Mouse (Mus musculus) urinary bladder, adult 2 months (tissue): ENCODE measurements around the gene Pepd. TPM values are rescaled to one million over a fixed set of nuclear protein-coding genes. Genes with fewer than 3 reads are reported as not detected.

Experiments used
- DNase-seq: peaks from one replicate; pipeline ENCODE4 v3.0.0; 2022; ENCODE audit warnings: low spot score
- polyA plus RNA-seq: library from polyadenylated mRNA; depleted of rRNA; stranded (reverse); fragments of >200 nt; gene quantifications from 2 replicates; pipeline ENCODE4 v1.2.3, GENCODE M21; 2012; rRNA removed

Pepd gene
- 53.7 and 63.9 TPM in 2 replicates for polyA plus RNA-seq

- peak; percentile 70 for DNase-seq
Observed at GRCm38 (mm10) chr7:34911919-34912897, at the start of gene Pepd. Pepd (plus strand) TSS chr7:34912379.

- no peak for DNase-seq
Observed at GRCm38 (mm10) chr7:34867289-34867688, 44.9 kb upstream of the Pepd start.

- no peak for DNase-seq
Observed at GRCm38 (mm10) chr7:34869693-34870092, 42.5 kb upstream of the Pepd start.

GRCm38 (mm10) chr7:34876787-34877186 lies 35.4 kb upstream of the Pepd start:
- DNase-seq, result no peak

GRCm38 (mm10) chr7:34877820-34878219 lies 34.4 kb upstream of the Pepd start:
- DNase-seq, result no peak

- no peak for DNase-seq
Observed at GRCm38 (mm10) chr7:34888441-34888840, 23.7 kb upstream of the Pepd start.

GRCm38 (mm10) chr7:34888891-34889290 lies 23.3 kb upstream of the Pepd start:
- DNase-seq, result no peak

- DNase-seq, result no peak
Observed at GRCm38 (mm10) chr7:34892845-34893244, 19.3 kb upstream of the Pepd start.

- no peak for DNase-seq
Observed at GRCm38 (mm10) chr7:34896461-34896860, 15.7 kb upstream of the Pepd start.

- DNase-seq, result no peak
Observed at GRCm38 (mm10) chr7:34897058-34897457, 15.1 kb upstream of the Pepd start.

- DNase-seq, result no peak
Observed at GRCm38 (mm10) chr7:34910096-34911066, 1.8 kb upstream of the Pepd start.

GRCm38 (mm10) chr7:34913956-34914355 lies 1.8 kb downstream of the Pepd start:
- no peak for DNase-seq

- DNase-seq, result no peak
Observed at GRCm38 (mm10) chr7:34915555-34915954, 3.4 kb downstream of the Pepd start.

- no peak for DNase-seq
Observed at GRCm38 (mm10) chr7:34917558-34917957, 5.4 kb downstream of the Pepd start.

- no peak for DNase-seq
Observed at GRCm38 (mm10) chr7:34917998-34918397, 5.8 kb downstream of the Pepd start.

GRCm38 (mm10) chr7:34918416-34918815 lies 6.2 kb downstream of the Pepd start:
- no peak for DNase-seq

GRCm38 (mm10) chr7:34919054-34919453 lies 6.9 kb downstream of the Pepd start:
- no peak for DNase-seq

- DNase-seq, result no peak
Observed at GRCm38 (mm10) chr7:34919809-34920208, 7.6 kb downstream of the Pepd start.

- no peak for DNase-seq
Observed at GRCm38 (mm10) chr7:34925208-34925607, 13.0 kb downstream of the Pepd start.

GRCm38 (mm10) chr7:34925956-34926355 lies 13.8 kb downstream of the Pepd start:
- DNase-seq, result no peak

GRCm38 (mm10) chr7:34929614-34930262 lies 17.6 kb downstream of the Pepd start:
- no peak for DNase-seq
